Mouse (Mus musculus): ENCODE measurements around the gene Glb1.

DNA sequence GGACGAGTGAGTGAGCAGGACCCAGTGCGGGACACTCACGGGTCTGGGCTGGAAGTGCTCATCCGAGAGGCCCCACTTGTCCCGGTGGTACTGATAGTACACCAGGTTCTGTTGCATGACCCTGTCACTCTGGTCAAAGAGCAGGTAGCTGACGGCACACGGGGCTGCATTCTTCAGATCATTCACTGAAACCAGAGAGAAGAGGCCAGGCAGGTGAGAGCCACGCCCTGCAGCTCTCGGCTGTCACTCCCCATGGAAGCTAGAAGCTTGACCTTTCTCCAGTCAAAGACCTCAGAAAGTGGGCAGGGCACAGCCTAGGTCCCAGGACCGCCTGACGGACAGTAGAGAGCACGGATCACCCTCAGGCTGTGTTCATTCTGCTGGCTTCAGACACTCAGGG is 21.0 kb upstream of the Glb1 start:
- no peak for TF ChIP-seq MAFK (IDR thresholded peaks at IDR 0.05; ENCODE audit: borderline replicate concordance, low read depth, low read length)
- TF ChIP-seq CTCF (IDR thresholded peaks at IDR 0.05 in 2 of 3, conservative IDR thresholded peaks at IDR 0.05 in 1 of 3; ENCODE audit: control insufficient read depth in 1 of 3, insufficient read depth in 1 of 3, low read depth in 2 of 3, low read length in 3 of 3, poor library complexity in 1 of 3, severe bottlenecking in 1 of 3), result no peak
- no peak for TF ChIP-seq TAL1 (IDR thresholded peaks at IDR 0.05; ENCODE audit: low read length)
- TF ChIP-seq POLR2A (IDR thresholded peaks at IDR 0.05; ENCODE audit: control insufficient read depth in 1 of 2, insufficient read depth in 1 of 2, low read depth in 1 of 2, low read length in 2 of 2, poor library complexity in 1 of 2), result no peak; a peak in 1 of 4 replicates
- no peak for TF ChIP-seq CHD1 (IDR thresholded peaks at IDR 0.05; ENCODE audit: low read depth, low read length)
- no peak for TF ChIP-seq HCFC1 (IDR thresholded peaks at IDR 0.05; ENCODE audit: low read depth, low read length)
- no peak for TF ChIP-seq MAX (IDR thresholded peaks at IDR 0.05; ENCODE audit: low read length)
- TF ChIP-seq KAT2A (conservative IDR thresholded peaks at IDR 0.05; ENCODE audit: low read depth, low read length), result no peak
- no peak for TF ChIP-seq ZMIZ1 (IDR thresholded peaks at IDR 0.05; ENCODE audit: low read depth, low read length)
- no peak for TF ChIP-seq POLR2AphosphoS2 (IDR thresholded peaks at IDR 0.05; ENCODE audit: low read length)
- no peak for TF ChIP-seq RCOR1 (IDR thresholded peaks at IDR 0.05; ENCODE audit: low read depth, low read length)
- no peak for TF ChIP-seq MYC (IDR thresholded peaks at IDR 0.05; ENCODE audit: low read depth, low read length)

Measured in MEL (cell line).